Mouse (Mus musculus): ENCODE measurements around the gene Acsf3. TPM values are rescaled to one million over a fixed set of nuclear protein-coding genes. Genes with fewer than 3 reads are reported as not detected.
A peak's percentile ranks its signal among the peaks of the same experiment; 100 is the strongest.

Acsf3 gene
- polyA plus RNA-seq, 1 experiment from 2014 or later: 17.1 TPM

- Histone ChIP-seq H3K4me2 (no peak overlapping the region), H3K36me3 (no peaks in the 10 kb centered on the region), H3K27me3 (no peaks in the 10 kb centered on the region), H3K27ac (replicated peaks) (no peak overlapping the region), H3K4me3 (no peak overlapping the region), H3K4me1 (replicated peaks) (peaks cover 27% of the 10 kb centered on the region), H3K9ac (no peak overlapping the region), H3K9me3 (no peaks in the 10 kb centered on the region)
- no peak for ATAC-seq (ENCODE audit: low FRiP score, low read depth)
- whole genome bisulfite sequencing: 92% methylated on average over 6 of the region's 6 CpGs
Observed at GRCm38 (mm10) chr8:122816965-122817364, 41.7 kb downstream of the Acsf3 start.

GRCm38 (mm10) chr8:122817724-122818496 lies 42.6 kb downstream of the Acsf3 start:
- no peaks in the 10 kb centered on the region for H3K9me3 ChIP-seq
- peaks cover 18% of the 10 kb centered on the region for H3K4me1 ChIP-seq (replicated peaks)
- H3K4me3 ChIP-seq: no peak overlapping the region
- no peak overlapping the region for H3K9ac ChIP-seq
- no peak for ATAC-seq (ENCODE audit: low FRiP score, low read depth)
- H3K27ac ChIP-seq (replicated peaks): no peak overlapping the region
- WGBS: 44% methylated on average over 13 of the region's 13 CpGs
- no peaks in the 10 kb centered on the region for H3K27me3 ChIP-seq
- H3K4me2 ChIP-seq: no peak overlapping the region
- H3K36me3 ChIP-seq: no peaks in the 10 kb centered on the region

- H3K27ac ChIP-seq (replicated peaks): no peak overlapping the region
- H3K4me2 ChIP-seq: no peak overlapping the region
- WGBS: 46% methylated on average over 11 of the region's 11 CpGs
- ATAC-seq (ENCODE audit: low FRiP score, low read depth): no peak
- no peaks in the 10 kb centered on the region for H3K27me3 ChIP-seq
- H3K9ac ChIP-seq: no peak overlapping the region
- no peaks in the 10 kb centered on the region for H3K36me3 ChIP-seq
- H3K4me1 ChIP-seq (replicated peaks): peaks cover 11% of the 10 kb centered on the region; the same call in 1 of the 2 replicates
- no peak overlapping the region for H3K4me3 ChIP-seq
- H3K9me3 ChIP-seq: no peaks in the 10 kb centered on the region
Observed at GRCm38 (mm10) chr8:122819776-122820175, 44.5 kb downstream of the Acsf3 start.

GRCm38 (mm10) chr8:122824571-122824970 lies 49.3 kb downstream of the Acsf3 start:
- Histone ChIP-seq H3K4me1 (replicated peaks) (peaks cover 15% of the 10 kb centered on the region), H3K27me3 (no peaks in the 10 kb centered on the region), H3K9me3 (no peaks in the 10 kb centered on the region), H3K9ac (no peak overlapping the region), H3K4me2 (no peak overlapping the region), H3K36me3 (no peaks in the 10 kb centered on the region), H3K4me3 (no peak overlapping the region), H3K27ac (replicated peaks) (peak overlapping the region; percentile 46; the same call in 1 of the 2 replicates)
- WGBS: 32% methylated on average over 5 of the region's 5 CpGs
- no peak for ATAC-seq (ENCODE audit: low FRiP score, low read depth)

- Histone ChIP-seq H3K4me1 (replicated peaks) (peaks cover 15% of the 10 kb centered on the region), H3K4me3 (no peak overlapping the region), H3K36me3 (no peaks in the 10 kb centered on the region), H3K9ac (no peak overlapping the region), H3K9me3 (no peaks in the 10 kb centered on the region), H3K4me2 (no peak overlapping the region), H3K27me3 (no peaks in the 10 kb centered on the region), H3K27ac (replicated peaks) (no peak overlapping the region)
- 69% methylated on average over 9 of the region's 9 CpGs for WGBS
- ATAC-seq (ENCODE audit: low FRiP score, low read depth): no peak
Observed at GRCm38 (mm10) chr8:122824986-122825385, 49.7 kb downstream of the Acsf3 start.

- 73% methylated on average over 8 of the region's 8 CpGs for WGBS
- ATAC-seq (ENCODE audit: low FRiP score, low read depth): no peak
- H3K9ac ChIP-seq: no peak overlapping the region
- H3K9me3 ChIP-seq: no peaks in the 10 kb centered on the region
- H3K27ac ChIP-seq (replicated peaks): no peak overlapping the region
- H3K4me3 ChIP-seq: no peak overlapping the region
- H3K4me1 ChIP-seq (replicated peaks): peaks cover 18% of the 10 kb centered on the region
- H3K36me3 ChIP-seq: no peaks in the 10 kb centered on the region
- no peaks in the 10 kb centered on the region for H3K27me3 ChIP-seq
- H3K4me2 ChIP-seq: no peak overlapping the region
Observed at GRCm38 (mm10) chr8:122825408-122825807, 50.1 kb downstream of the Acsf3 start.

GRCm38 (mm10) chr8:122829396-122829795 lies 54.1 kb downstream of the Acsf3 start:
- H3K27ac ChIP-seq (replicated peaks): no peak overlapping the region
- no peak overlapping the region for H3K4me3 ChIP-seq
- no peaks in the 10 kb centered on the region for H3K27me3 ChIP-seq
- peaks cover 13% of the 10 kb centered on the region for H3K4me1 ChIP-seq (replicated peaks)
- no peaks in the 10 kb centered on the region for H3K36me3 ChIP-seq
- H3K9me3 ChIP-seq: no peaks in the 10 kb centered on the region
- H3K9ac ChIP-seq: no peak overlapping the region
- H3K4me2 ChIP-seq: no peak overlapping the region
- WGBS: 78% methylated on average over 3 of the region's 3 CpGs
- no peak for ATAC-seq (ENCODE audit: low FRiP score, low read depth)

GRCm38 (mm10) chr8:122830349-122831061 lies 55.2 kb downstream of the Acsf3 start:
- H3K9ac ChIP-seq: no peak overlapping the region
- 42% methylated on average over 8 of the region's 8 CpGs for WGBS
- no peaks in the 10 kb centered on the region for H3K9me3 ChIP-seq
- ATAC-seq (ENCODE audit: low FRiP score, low read depth): peak; percentile 87
- no peaks in the 10 kb centered on the region for H3K36me3 ChIP-seq
- H3K27ac ChIP-seq (replicated peaks): no peak overlapping the region
- H3K4me3 ChIP-seq: no peak overlapping the region
- peaks cover 11% of the 10 kb centered on the region for H3K4me1 ChIP-seq (replicated peaks)
- H3K27me3 ChIP-seq: no peaks in the 10 kb centered on the region
- H3K4me2 ChIP-seq: no peak overlapping the region

- WGBS: 79% methylated on average over 8 of the region's 8 CpGs
- ATAC-seq (ENCODE audit: low FRiP score, low read depth): no peak
- no peak overlapping the region for H3K4me3 ChIP-seq
- peaks cover 3% of the 10 kb centered on the region; the same call in 1 of the 2 replicates for H3K4me1 ChIP-seq (replicated peaks)
- no peak overlapping the region for H3K9ac ChIP-seq
- no peaks in the 10 kb centered on the region for H3K27me3 ChIP-seq
- H3K36me3 ChIP-seq: no peaks in the 10 kb centered on the region
- no peak overlapping the region for H3K4me2 ChIP-seq
- H3K9me3 ChIP-seq: no peaks in the 10 kb centered on the region
- H3K27ac ChIP-seq (replicated peaks): no peak overlapping the region
Observed at GRCm38 (mm10) chr8:122834416-122834815, 59.1 kb downstream of the Acsf3 start.

GRCm38 (mm10) chr8:122834971-122835370 lies 59.7 kb downstream of the Acsf3 start:
- H3K36me3 ChIP-seq: no peaks in the 10 kb centered on the region
- no peak overlapping the region for H3K4me2 ChIP-seq
- no peak overlapping the region for H3K4me3 ChIP-seq
- H3K4me1 ChIP-seq (replicated peaks): peaks cover 3% of the 10 kb centered on the region; the same call in 1 of the 2 replicates
- H3K9me3 ChIP-seq: no peaks in the 10 kb centered on the region
- whole genome bisulfite sequencing: 31% methylated on average over 8 of the region's 8 CpGs
- no peaks in the 10 kb centered on the region for H3K27me3 ChIP-seq
- H3K9ac ChIP-seq: no peak overlapping the region
- no peak; the same call in 1 of the 2 replicates for ATAC-seq (ENCODE audit: low FRiP score, low read depth)
- H3K27ac ChIP-seq (replicated peaks): no peak overlapping the region

- ATAC-seq (ENCODE audit: low FRiP score, low read depth): no peak
- Histone ChIP-seq H3K4me3 (no peak overlapping the region), H3K36me3 (no peaks in the 10 kb centered on the region), H3K9ac (no peak overlapping the region), H3K4me1 (replicated peaks) (no peaks in the 10 kb centered on the region), H3K27me3 (no peaks in the 10 kb centered on the region), H3K4me2 (no peak overlapping the region), H3K27ac (replicated peaks) (no peak overlapping the region), H3K9me3 (no peaks in the 10 kb centered on the region)
- WGBS: 87% methylated on average over 12 of the region's 12 CpGs
Observed at GRCm38 (mm10) chr8:122836199-122836598, 60.9 kb downstream of the Acsf3 start.

GRCm38 (mm10) chr8:122836696-122837095 lies 61.4 kb downstream of the Acsf3 start:
- no peaks in the 10 kb centered on the region for H3K9me3 ChIP-seq
- H3K27me3 ChIP-seq: no peaks in the 10 kb centered on the region
- no peak overlapping the region for H3K9ac ChIP-seq
- H3K4me2 ChIP-seq: no peak overlapping the region
- no peak overlapping the region for H3K4me3 ChIP-seq
- H3K4me1 ChIP-seq (replicated peaks): no peaks in the 10 kb centered on the region
- no peaks in the 10 kb centered on the region for H3K36me3 ChIP-seq
- no peak for ATAC-seq (ENCODE audit: low FRiP score, low read depth)
- no peak overlapping the region for H3K27ac ChIP-seq (replicated peaks)
- WGBS: 94% methylated on average over 13 of the region's 13 CpGs
